8 mouse cellular contexts compared by ENCODE assay signal in the genomic region with DNA sequence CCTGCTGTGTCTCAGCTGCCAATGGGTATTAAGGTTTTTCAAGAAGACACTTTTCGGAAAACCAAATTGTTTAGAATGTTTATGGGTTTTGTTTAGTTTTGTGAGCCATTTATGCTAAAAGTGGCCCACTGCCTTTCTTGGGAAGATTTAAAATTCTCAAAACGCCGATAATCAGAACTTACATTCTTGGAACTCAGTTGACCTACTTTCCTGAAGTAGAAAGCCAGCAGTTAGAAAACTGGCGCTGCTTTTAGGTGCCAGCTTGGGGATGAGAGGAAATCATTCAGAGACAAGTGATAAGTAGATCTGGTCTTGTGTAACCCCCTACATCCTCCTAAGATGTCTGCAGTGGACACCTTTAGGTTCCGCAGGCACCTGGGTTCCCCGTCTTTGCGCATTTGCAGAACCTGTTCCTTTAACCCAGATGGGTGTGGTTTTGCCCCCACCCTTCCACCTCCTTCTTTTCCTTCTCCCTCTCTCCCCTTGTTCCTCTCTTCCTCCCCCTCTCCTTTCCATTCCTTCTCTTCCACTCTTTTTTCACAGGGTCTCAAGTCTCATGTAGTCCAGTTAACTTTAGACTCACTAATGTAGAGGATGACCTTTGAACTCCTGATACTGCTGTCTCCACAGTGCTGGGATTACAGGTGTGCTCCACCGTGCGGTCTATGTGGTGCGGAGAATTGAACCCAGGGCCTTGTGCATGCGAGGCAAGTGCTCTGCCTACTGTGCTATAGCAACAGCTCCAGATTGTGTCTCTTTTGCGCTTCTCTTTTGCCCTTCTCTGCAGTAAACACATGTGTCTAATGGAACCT. TPM values are rescaled to one million over a fixed set of nuclear protein-coding genes. Genes with fewer than 3 reads are reported as not detected.
DNase-seq lines count a peak whose midpoint lies in the region; ATAC-seq and TF ChIP-seq lines count a peak whose summit lies in the region.

No protein-coding gene starts in this region.

- 67% methylated on average over 12 of the region's 12 CpGs for WGBS in limb, embryonic 13.5 days

- no peak overlapping the region; the same call in 1 of the 2 replicates for H3K27ac ChIP-seq in testis, adult 2 months (ENCODE audit: control insufficient read depth, insufficient read depth, low read depth, low read length)
- no peak overlapping the region for H3K27ac ChIP-seq in limb, embryonic 13.5 days

- peak overlapping the region; percentile 97 for H3K4me3 ChIP-seq in testis, adult 2 months (ENCODE audit: control insufficient read depth, low read depth, low read length)
- peak overlapping the region; percentile 83 for H3K4me3 ChIP-seq in limb, embryonic 13.5 days

- H3K4me1 ChIP-seq in testis, adult 2 months (ENCODE audit: control insufficient read depth, insufficient read depth, low read length) = peaks cover 8% of the 10 kb centered on the region
- H3K4me1 ChIP-seq in limb, embryonic 13.5 days = peaks cover 22% of the 10 kb centered on the region

- TF ChIP-seq POLR2A in testis, adult 2 months (IDR thresholded peaks at IDR 0.05; ENCODE audit: control insufficient read depth, low read depth, low read length) = no peak

- H3K9ac ChIP-seq in limb, embryonic 13.5 days = peak overlapping the region; percentile 87

- H3K36me3 ChIP-seq in testis, adult 2 months (ENCODE audit: control insufficient read depth, insufficient read depth, low read length) = peaks cover 2% of the 10 kb centered on the region; the same call in 1 of the 2 replicates
- H3K36me3 ChIP-seq in limb, embryonic 13.5 days = no peaks in the 10 kb centered on the region

- H3K27me3 ChIP-seq in testis, adult 2 months (ENCODE audit: control insufficient read depth, insufficient read depth, low read length) = no peaks in the 10 kb centered on the region
- no peaks in the 10 kb centered on the region for H3K27me3 ChIP-seq in limb, embryonic 13.5 days

- no peaks in the 10 kb centered on the region for H3K9me3 ChIP-seq in limb, embryonic 13.5 days

- no peak for ATAC-seq in CD4-positive, CD25-positive, alpha-beta regulatory T cell, adult 4 months
- no peak for ATAC-seq in limb, embryonic 13.5 days (ENCODE audit: low FRiP score, low read depth)

- TF ChIP-seq CTCF in testis, adult 2 months (IDR thresholded peaks at IDR 0.05; ENCODE audit: control insufficient read depth, insufficient read depth, insufficient replicate concordance, low read depth, low read length) = no peak

- H3K4me2 ChIP-seq in limb, embryonic 13.5 days (replicated peaks) = peak overlapping the region; percentile 64

- peak; percentile 57 for DNase-seq in CD4-positive, CD25-positive, alpha-beta regulatory T cell, adult 2 months (ENCODE audit: low read depth, low spot score)
- no peak for DNase-seq in testis, postnatal 10 days (ENCODE audit: low spot score)
- DNase-seq in natural killer cell, adult 2 months (ENCODE audit: low spot score in 2 of 2) = peak; percentile 12 to 56
- no peak for DNase-seq in gastrocnemius, postnatal 25 days
- no peak for DNase-seq in urinary bladder, adult 2 months (ENCODE audit: low spot score)

RNA-seq across cellular contexts. Expression of a gene that starts 1.2 kb away (rescaled TPM):
- polyA plus RNA-seq in CD4-positive, CD25-positive, alpha-beta regulatory T cell, adult 4 months (2017; shearing (Covaris generic)) = 10 to 100 TPM; 74.0 to 81.7 TPM
- 19.5 and 25.9 TPM in 2 replicates for polyA plus RNA-seq in testis, adult 2 months (2012; rRNA removed)
- 28.9 and 32.0 TPM in 2 replicates for polyA plus RNA-seq in limb, embryonic 13.5 days (2015; fragmentation: Nextera tagmentation; extraction: Ambion mirVana)
- total RNA-seq in gastrocnemius, postnatal 25 days (2021) = 1 to 10 TPM; 7.9 to 8.1 TPM
- polyA plus RNA-seq in urinary bladder, adult 2 months (2012; rRNA removed) = 40.3 and 41.4 TPM in 2 replicates

RNA-seq across cellular contexts. Expression of a gene that starts 43.5 kb away (rescaled TPM):
- 10 to 100 TPM; 45.1 to 46.5 TPM for polyA plus RNA-seq in CD4-positive, CD25-positive, alpha-beta regulatory T cell, adult 4 months (2017; shearing (Covaris generic))
- 3.8 and 4.7 TPM in 2 replicates for polyA plus RNA-seq in testis, adult 2 months (2012; rRNA removed)
- polyA plus RNA-seq in limb, embryonic 13.5 days (2015; fragmentation: Nextera tagmentation; extraction: Ambion mirVana) = 65.7 and 67.8 TPM in 2 replicates
- 10 to 100 TPM; 29.3 to 32.0 TPM for total RNA-seq in gastrocnemius, postnatal 25 days (2021)
- polyA plus RNA-seq in urinary bladder, adult 2 months (2012; rRNA removed) = 24.9 and 27.6 TPM in 2 replicates

RNA-seq across cellular contexts. Expression of a gene that starts 49.6 kb away (rescaled TPM):
- 10 to 100 TPM; 78.3 to 83.4 TPM for polyA plus RNA-seq in CD4-positive, CD25-positive, alpha-beta regulatory T cell, adult 4 months (2017; shearing (Covaris generic))
- polyA plus RNA-seq in testis, adult 2 months (2012; rRNA removed) = 6.8 and 10.1 TPM in 2 replicates
- polyA plus RNA-seq in limb, embryonic 13.5 days (2015; fragmentation: Nextera tagmentation; extraction: Ambion mirVana) = 110 and 115 TPM in 2 replicates
- total RNA-seq in gastrocnemius, postnatal 25 days (2021) = 1 to 10 TPM; 4.2 to 5.8 TPM
- 51.0 and 56.9 TPM in 2 replicates for polyA plus RNA-seq in urinary bladder, adult 2 months (2012; rRNA removed)

Comparison
In these comparisons a context has a peak if more than half of its experiments do, and no peak if none do; other contexts are left out.
1. DNase-seq: peak in CD4-positive, CD25-positive, alpha-beta regulatory T cell, adult 2 months (single experiment) and natural killer cell, adult 2 months (2 of 2); none in testis, postnatal 10 days (single experiment), gastrocnemius, postnatal 25 days (single experiment) and urinary bladder, adult 2 months (single experiment).